Mouse (Mus musculus) CD8-positive naive resting alpha-beta T cell, adult 2 months (primary cell): ENCODE data around the gene Tfcp2.
"Not testable (repeated sequence)": the region's sequence is repeated elsewhere in the genome, so short reads cannot be mapped to it uniquely, and the experiment has no call there.

ENCODE experiments used
- DNase-seq, 2 experiments: peaks; one replicate each; pipeline ENCODE4 v3.0.0; 2022; ENCODE audit warnings: low read depth in 2 of 2, low spot score in 2 of 2

The Tfcp2 gene

GRCm38 (mm10) chr15:100488297-100488696 is 63.5 kb downstream of the Tfcp2 start:
- DNase-seq, result not testable (repeated sequence)

GRCm38 (mm10) chr15:100487050-100487449 is 64.8 kb downstream of the Tfcp2 start:
- DNase-seq, result no peak

- DNase-seq, result no peak
Observed at GRCm38 (mm10) chr15:100486450-100486849, 65.4 kb downstream of the Tfcp2 start.

- DNase-seq, result no peak
Observed at GRCm38 (mm10) chr15:100485576-100485975, 66.2 kb downstream of the Tfcp2 start.

- DNase-seq, result no peak
Observed at GRCm38 (mm10) chr15:100478925-100479324, 72.9 kb downstream of the Tfcp2 start.

- DNase-seq, result peak in 1 of 2 experiments; percentile 25
Observed at GRCm38 (mm10) chr15:100478351-100478750, 73.5 kb downstream of the Tfcp2 start.

GRCm38 (mm10) chr15:100473926-100474503 is 77.8 kb downstream of the Tfcp2 start:
- DNase-seq, result no peak

GRCm38 (mm10) chr15:100470037-100470436 is 81.8 kb downstream of the Tfcp2 start:
- DNase-seq, result no peak

GRCm38 (mm10) chr15:100469189-100469545 is 82.6 kb downstream of the Tfcp2 start:
- DNase-seq, result no peak

- peak; percentile 85 to 87 for DNase-seq
Observed at GRCm38 (mm10) chr15:100468295-100469188, 83.3 kb downstream of the Tfcp2 start, which contains the start of gene Letmd1. Gene Letmd1 (plus strand): TSS chr15:100469023.

GRCm38 (mm10) chr15:100467738-100468137 is 84.1 kb downstream of the Tfcp2 start:
- no peak for DNase-seq

- no peak for DNase-seq
Observed at GRCm38 (mm10) chr15:100465432-100465831, 86.4 kb downstream of the Tfcp2 start.

- DNase-seq, result peak; percentile 54 to 79
Observed at GRCm38 (mm10) chr15:100463712-100464111, 88.1 kb downstream of the Tfcp2 start.

- DNase-seq, result no peak
Observed at GRCm38 (mm10) chr15:100462086-100462485, 89.7 kb downstream of the Tfcp2 start.

- no peak for DNase-seq
Observed at GRCm38 (mm10) chr15:100461646-100462045, 90.2 kb downstream of the Tfcp2 start.

GRCm38 (mm10) chr15:100460942-100461341 is 90.9 kb downstream of the Tfcp2 start:
- peak in 1 of 2 experiments; percentile 34 for DNase-seq

- DNase-seq, result peak; percentile 56 to 77
Observed at GRCm38 (mm10) chr15:100458055-100458454, 93.8 kb downstream of the Tfcp2 start.

- peak; percentile 73 to 76 for DNase-seq
Observed at GRCm38 (mm10) chr15:100457340-100457739, 94.5 kb downstream of the Tfcp2 start.

- DNase-seq, result no peak
Observed at GRCm38 (mm10) chr15:100456356-100456991, 95.3 kb downstream of the Tfcp2 start.

GRCm38 (mm10) chr15:100452486-100452885 is 99.3 kb downstream of the Tfcp2 start:
- DNase-seq, result no peak

GRCm38 (mm10) chr15:100451245-100451644 is 100.6 kb downstream of the Tfcp2 start:
- DNase-seq, result no peak

- DNase-seq, result no peak
Observed at GRCm38 (mm10) chr15:100449495-100449894, 102.3 kb downstream of the Tfcp2 start.
